Mouse (Mus musculus) kidney, postnatal 0 days (tissue): ENCODE data around the gene Psme1. TPM values are rescaled to one million over a fixed set of nuclear protein-coding genes. Genes with fewer than 3 reads are reported as not detected.

Experiments
- ATAC-seq: fragments of 200-750 bp; cut with Nextera tagmentation; replicated peaks from 2 replicates; pipeline ENCODE4 v1.8.0; 2017; ENCODE audit warnings: low read depth, moderate number of reproducible peaks, moderate TSS enrichment, moderate library complexity; ENCODE audit not compliant: low FRiP score
- DNase-seq: peaks from one replicate; pipeline ENCODE4 v3.0.0-alpha.2; 2016; ENCODE audit warnings: low spot score
- H3K27ac ChIP-seq: fragments of 300-500 bp; sonication (generic); 2 replicates; pipeline ENCODE4 v1.5.1; 2014; ENCODE audit warnings: mild to moderate bottlenecking
- H3K27me3 ChIP-seq: fragments of 300-500 bp; sonication (generic); 2 replicates; pipeline ENCODE4 v1.6.1; 2014; ENCODE audit warnings: low read length, mixed read lengths; ENCODE audit not compliant: insufficient read depth
- H3K36me3 ChIP-seq: fragments of 300-500 bp; sonication (generic); 2 replicates; pipeline ENCODE4 v1.6.1; 2014; ENCODE audit warnings: low read length, mixed read lengths; ENCODE audit not compliant: insufficient read depth
- H3K4me1 ChIP-seq: fragments of 300-500 bp; sonication (generic); replicated peaks from 2 replicates; pipeline ENCODE4 v1.6.1; 2014; ENCODE audit warnings: antibody characterized with exemption, low read length, mixed read lengths; ENCODE audit not compliant: insufficient read depth
- H3K4me2 ChIP-seq: fragments of 300-500 bp; sonication (generic); 2 replicates; pipeline ENCODE4 v1.6.1; 2014; ENCODE audit warnings: mild to moderate bottlenecking, low read length, moderate library complexity, mixed read lengths
- H3K4me3 ChIP-seq: fragments of 300-500 bp; sonication (generic); replicated peaks from 2 replicates; pipeline ENCODE4 v1.5.1; 2014; ENCODE audit warnings: low read depth, low read length
- H3K9ac ChIP-seq: fragments of 300-500 bp; sonication (generic); 2 replicates; pipeline ENCODE4 v1.6.1; 2014; ENCODE audit warnings: low read depth, low read length
- H3K9me3 ChIP-seq: fragments of 300-500 bp; sonication (generic); replicated peaks from 2 replicates; pipeline ENCODE4 v1.6.1; 2016; ENCODE audit warnings: low read length, inconsistent platforms, mixed read lengths
- CTCF ChIP-seq: IDR thresholded peaks from 2 replicates; pipeline ENCODE4 v1.5.1; 2016; ENCODE audit warnings: antibody characterized with exemption, low read depth, mild to moderate bottlenecking, moderate library complexity
- WGBS: fragments of 180-500 bp; shearing (Covaris S2); extraction: QIAGEN DNeasy Blood & Tissue Kit; methylation state at CpG from one replicate; pipeline ENCODE4 v1.1.7; 2014; 5-methylcytosine and 5-hydroxymethylcytosine counted together
- polyA plus RNA-seq: library from polyadenylated mRNA; unstranded; fragments of >200 nt; fragmentation: Nextera tagmentation; extraction: Ambion mirVana; gene quantifications from 2 replicates; pipeline ENCODE4 v1.2.1, GENCODE M21; 2015

Gene Psme1
- polyA plus RNA-seq, 1 experiment from 2014 or later = 179 TPM

- no peaks in the 10 kb centered on the region for H3K9me3 ChIP-seq
- H3K27me3 ChIP-seq = no peaks in the 10 kb centered on the region
- H3K27ac ChIP-seq = peak overlapping the region; percentile 87
- WGBS = 9% methylated on average over 19 of the region's 19 CpGs
- peak; percentile 92 for ATAC-seq
- H3K4me3 ChIP-seq = peak overlapping the region; percentile 47
- peaks cover 13% of the 10 kb centered on the region for H3K4me1 ChIP-seq
- peak; percentile 98 for DNase-seq
- H3K36me3 ChIP-seq = peaks cover 53% of the 10 kb centered on the region
- peak; percentile 99 for TF ChIP-seq CTCF
- H3K9ac ChIP-seq = peak overlapping the region; percentile 60
- peak overlapping the region; percentile 71 for H3K4me2 ChIP-seq
Measured at GRCm38 (mm10) chr14:55603633-55604576, 26.0 kb downstream of the Psme1 start.

- DNase-seq = no peak
- Histone ChIP-seq H3K4me1 (peaks cover 13% of the 10 kb centered on the region), H3K27me3 (no peaks in the 10 kb centered on the region), H3K4me2 (peak overlapping the region; percentile 71), H3K27ac (peak overlapping the region; percentile 87), H3K36me3 (peaks cover 54% of the 10 kb centered on the region), H3K9ac (peak overlapping the region; percentile 60; the same call in 1 of the 2 replicates), H3K9me3 (no peaks in the 10 kb centered on the region), H3K4me3 (peak overlapping the region; percentile 47)
- no peak for TF ChIP-seq CTCF
- 84% methylated on average over 11 of the region's 11 CpGs for WGBS
- no peak for ATAC-seq
Measured at GRCm38 (mm10) chr14:55604823-55605222, 26.9 kb downstream of the Psme1 start.

GRCm38 (mm10) chr14:55605743-55606459 lies 28.0 kb downstream of the Psme1 start:
- H3K9me3 ChIP-seq = no peaks in the 10 kb centered on the region
- 93% methylated on average over 16 of the region's 16 CpGs for WGBS
- H3K27me3 ChIP-seq = no peaks in the 10 kb centered on the region
- no peak overlapping the region for H3K4me3 ChIP-seq
- no peak for TF ChIP-seq CTCF
- H3K36me3 ChIP-seq = peaks cover 52% of the 10 kb centered on the region
- peaks cover 13% of the 10 kb centered on the region for H3K4me1 ChIP-seq
- DNase-seq (no peak), ATAC-seq (no peak)
- no peak overlapping the region for H3K9ac ChIP-seq
- H3K4me2 ChIP-seq = no peak overlapping the region
- H3K27ac ChIP-seq = no peak overlapping the region

- no peak overlapping the region for H3K4me2 ChIP-seq
- peaks cover 36% of the 10 kb centered on the region for H3K36me3 ChIP-seq
- DNase-seq = no peak
- H3K27ac ChIP-seq = no peak overlapping the region
- H3K27me3 ChIP-seq = no peaks in the 10 kb centered on the region
- no peaks in the 10 kb centered on the region for H3K9me3 ChIP-seq
- H3K4me1 ChIP-seq = peaks cover 8% of the 10 kb centered on the region
- no peak overlapping the region for H3K9ac ChIP-seq
- no peak for TF ChIP-seq CTCF
- no peak for ATAC-seq
- WGBS = 93% methylated on average over 6 of the region's 6 CpGs
- H3K4me3 ChIP-seq = no peak overlapping the region
Measured at GRCm38 (mm10) chr14:55608339-55608738, 30.4 kb downstream of the Psme1 start.

GRCm38 (mm10) chr14:55613346-55613745 lies 35.4 kb downstream of the Psme1 start:
- no peak for ATAC-seq
- H3K27me3 ChIP-seq = no peaks in the 10 kb centered on the region

GRCm38 (mm10) chr14:55614565-55615178 lies 36.7 kb downstream of the Psme1 start:
- WGBS = 87% methylated on average over 7 of the region's 7 CpGs
- Histone ChIP-seq H3K36me3 (peaks cover 9% of the 10 kb centered on the region; the same call in 1 of the 2 replicates), H3K4me2 (no peak overlapping the region), H3K4me3 (no peak overlapping the region), H3K27ac (no peak overlapping the region), H3K9ac (no peak overlapping the region), H3K4me1 (no peaks in the 10 kb centered on the region), H3K9me3 (no peaks in the 10 kb centered on the region), H3K27me3 (no peaks in the 10 kb centered on the region)
- DNase-seq = no peak
- no peak for TF ChIP-seq CTCF
- no peak for ATAC-seq

More at GRCm38 (mm10) chr14:55613346-55613745, 35.4 kb downstream of the Psme1 start:
- no peak overlapping the region for H3K9ac ChIP-seq
- no peak overlapping the region for H3K4me2 ChIP-seq
- DNase-seq = peak; percentile 3
- no peak for TF ChIP-seq CTCF
- peaks cover 21% of the 10 kb centered on the region for H3K36me3 ChIP-seq
- no peaks in the 10 kb centered on the region for H3K4me1 ChIP-seq
- H3K9me3 ChIP-seq = no peaks in the 10 kb centered on the region
- no peak overlapping the region for H3K4me3 ChIP-seq
- H3K27ac ChIP-seq = no peak overlapping the region
- WGBS = 54% methylated on average over 6 of the region's 6 CpGs
